Mouse (Mus musculus): Measurements from ENCODE around the gene Dnajb3. TPM values are rescaled to one million over a fixed set of nuclear protein-coding genes. Genes with fewer than 3 reads are reported as not detected.

Gene Dnajb3
- polyA plus RNA-seq, 1 experiment from 2014 or later = 14.7 TPM

DNA sequence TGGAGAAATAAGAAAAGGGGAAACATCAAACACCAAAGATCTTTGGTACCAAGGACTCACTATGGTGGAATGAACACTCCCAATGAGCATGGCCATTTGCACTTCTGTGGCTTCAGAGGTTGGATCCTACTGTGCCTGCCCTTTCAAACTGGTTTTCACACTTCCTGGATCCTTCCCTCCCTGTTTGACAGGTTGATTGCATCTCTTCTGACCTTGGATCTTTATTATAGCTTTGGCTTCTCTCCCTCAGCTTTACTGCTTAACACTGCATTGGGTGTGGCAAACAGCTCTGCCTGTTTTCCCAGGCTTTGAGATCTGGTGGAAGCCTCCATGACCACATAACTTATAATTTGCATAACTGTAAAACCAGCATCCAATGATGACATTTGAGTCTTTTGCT is 14.8 kb upstream of the Dnajb3 start:
- Histone ChIP-seq H3K4me3 (ENCODE audit: low read depth, low read length) (no peak overlapping the region), H3K9me3 (ENCODE audit: control insufficient read depth, low read length) (peaks cover 26% of the 10 kb centered on the region), H3K4me1 (replicated peaks; ENCODE audit: control insufficient read depth, insufficient read depth, low read length) (no peaks in the 10 kb centered on the region), H3K36me3 (ENCODE audit: control insufficient read depth, insufficient read depth, low read length) (no peaks in the 10 kb centered on the region), H3K27ac (ENCODE audit: low read depth, low read length) (no peak overlapping the region), H3K4me2 (replicated peaks; ENCODE audit: low read depth, low read length) (no peak overlapping the region), H3K9ac (ENCODE audit: low read depth, low read length) (no peak overlapping the region), H3K27me3 (ENCODE audit: control insufficient read depth, insufficient read depth, low read length) (no peaks in the 10 kb centered on the region)
- ATAC-seq (ENCODE audit: low FRiP score) = no peak
- no peak for DNase-seq (ENCODE audit: low spot score)

GRCm38 (mm10) chr1:88219054-88219453 is 13.5 kb upstream of the Dnajb3 start:
- Histone ChIP-seq H3K27me3 (ENCODE audit: control insufficient read depth, insufficient read depth, low read length) (no peaks in the 10 kb centered on the region), H3K4me1 (replicated peaks; ENCODE audit: control insufficient read depth, insufficient read depth, low read length) (no peaks in the 10 kb centered on the region), H3K36me3 (ENCODE audit: control insufficient read depth, insufficient read depth, low read length) (no peaks in the 10 kb centered on the region), H3K4me3 (ENCODE audit: low read depth, low read length) (no peak overlapping the region), H3K9ac (ENCODE audit: low read depth, low read length) (no peak overlapping the region), H3K9me3 (ENCODE audit: control insufficient read depth, low read length) (peaks cover 35% of the 10 kb centered on the region), H3K4me2 (replicated peaks; ENCODE audit: low read depth, low read length) (no peak overlapping the region), H3K27ac (ENCODE audit: low read depth, low read length) (no peak overlapping the region)
- ATAC-seq (ENCODE audit: low FRiP score) (no peak), DNase-seq (ENCODE audit: low spot score) (no peak)
- WGBS = 17% methylated on average over 1 of the region's 1 CpGs

DNA sequence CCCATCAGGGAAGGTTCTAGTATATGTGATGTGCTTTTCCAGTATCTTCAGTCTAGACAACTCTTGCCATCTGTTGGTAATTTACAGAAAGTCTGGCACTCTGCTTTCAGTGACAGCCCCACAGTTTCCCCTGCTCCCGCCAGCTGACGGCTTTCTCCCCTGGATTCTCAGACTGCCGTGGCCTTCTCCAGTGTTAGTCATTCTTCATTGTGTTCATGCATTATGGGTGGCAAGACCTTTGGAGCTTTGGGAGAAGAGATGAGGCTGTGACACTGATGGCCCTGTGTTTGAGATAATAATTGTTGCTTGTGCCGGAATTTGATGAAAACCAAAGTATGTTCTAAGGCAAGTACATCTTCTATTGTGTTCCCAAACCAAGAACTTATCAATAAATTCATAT is 13.0 kb upstream of the Dnajb3 start:
- no peak overlapping the region for H3K9ac ChIP-seq (ENCODE audit: low read depth, low read length)

GRCm38 (mm10) chr1:88218051-88218450 is 12.5 kb upstream of the Dnajb3 start:
- WGBS = 75% methylated on average over 9 of the region's 9 CpGs
- H3K27ac ChIP-seq (ENCODE audit: low read depth, low read length) = no peak overlapping the region
- peak; percentile 4 for DNase-seq (ENCODE audit: low spot score)
- H3K9me3 ChIP-seq (ENCODE audit: control insufficient read depth, low read length) = peaks cover 45% of the 10 kb centered on the region
- no peak for ATAC-seq (ENCODE audit: low FRiP score)
- H3K9ac ChIP-seq (ENCODE audit: low read depth, low read length) = no peak overlapping the region
- no peak overlapping the region for H3K4me3 ChIP-seq (ENCODE audit: low read depth, low read length)
- H3K4me2 ChIP-seq (replicated peaks; ENCODE audit: low read depth, low read length) = no peak overlapping the region
- H3K27me3 ChIP-seq (ENCODE audit: control insufficient read depth, insufficient read depth, low read length) = no peaks in the 10 kb centered on the region
- H3K36me3 ChIP-seq (ENCODE audit: control insufficient read depth, insufficient read depth, low read length) = no peaks in the 10 kb centered on the region
- H3K4me1 ChIP-seq (replicated peaks; ENCODE audit: control insufficient read depth, insufficient read depth, low read length) = no peaks in the 10 kb centered on the region

More for the DNA sequence above, 13.0 kb upstream of the Dnajb3 start:
- Histone ChIP-seq H3K4me1 (replicated peaks; ENCODE audit: control insufficient read depth, insufficient read depth, low read length) (no peaks in the 10 kb centered on the region), H3K4me2 (replicated peaks; ENCODE audit: low read depth, low read length) (no peak overlapping the region), H3K36me3 (ENCODE audit: control insufficient read depth, insufficient read depth, low read length) (no peaks in the 10 kb centered on the region), H3K27ac (ENCODE audit: low read depth, low read length) (no peak overlapping the region), H3K27me3 (ENCODE audit: control insufficient read depth, insufficient read depth, low read length) (no peaks in the 10 kb centered on the region), H3K9me3 (ENCODE audit: control insufficient read depth, low read length) (peaks cover 40% of the 10 kb centered on the region), H3K4me3 (ENCODE audit: low read depth, low read length) (no peak overlapping the region)
- DNase-seq (ENCODE audit: low spot score) (peak; percentile 1), ATAC-seq (ENCODE audit: low FRiP score) (no peak)
- WGBS = 51% methylated on average over 4 of the region's 4 CpGs

- Histone ChIP-seq H3K27me3 (ENCODE audit: control insufficient read depth, insufficient read depth, low read length) (no peaks in the 10 kb centered on the region), H3K4me1 (replicated peaks; ENCODE audit: control insufficient read depth, insufficient read depth, low read length) (no peaks in the 10 kb centered on the region), H3K9ac (ENCODE audit: low read depth, low read length) (no peak overlapping the region), H3K36me3 (ENCODE audit: control insufficient read depth, insufficient read depth, low read length) (no peaks in the 10 kb centered on the region), H3K4me3 (ENCODE audit: low read depth, low read length) (no peak overlapping the region), H3K27ac (ENCODE audit: low read depth, low read length) (no peak overlapping the region), H3K9me3 (ENCODE audit: control insufficient read depth, low read length) (peaks cover 50% of the 10 kb centered on the region), H3K4me2 (replicated peaks; ENCODE audit: low read depth, low read length) (no peak overlapping the region)
- WGBS = 46% methylated on average over 3 of the region's 3 CpGs
- ATAC-seq (ENCODE audit: low FRiP score) = no peak
- peak; percentile 4 for DNase-seq (ENCODE audit: low spot score)
Measured at GRCm38 (mm10) chr1:88217576-88217975, 12.0 kb upstream of the Dnajb3 start.

- no peak overlapping the region for H3K4me3 ChIP-seq (ENCODE audit: low read depth, low read length)
- no peaks in the 10 kb centered on the region for H3K4me1 ChIP-seq (replicated peaks; ENCODE audit: control insufficient read depth, insufficient read depth, low read length)
- 67% methylated on average over 2 of the region's 2 CpGs for WGBS
- peaks cover 53% of the 10 kb centered on the region for H3K9me3 ChIP-seq (ENCODE audit: control insufficient read depth, low read length)
- H3K27ac ChIP-seq (ENCODE audit: low read depth, low read length) = no peak overlapping the region
- no peak overlapping the region for H3K9ac ChIP-seq (ENCODE audit: low read depth, low read length)
- H3K4me2 ChIP-seq (replicated peaks; ENCODE audit: low read depth, low read length) = no peak overlapping the region
- no peaks in the 10 kb centered on the region for H3K27me3 ChIP-seq (ENCODE audit: control insufficient read depth, insufficient read depth, low read length)
- no peaks in the 10 kb centered on the region for H3K36me3 ChIP-seq (ENCODE audit: control insufficient read depth, insufficient read depth, low read length)
- no peak for ATAC-seq (ENCODE audit: low FRiP score)
- peak; percentile 2 for DNase-seq (ENCODE audit: low spot score)
Measured at GRCm38 (mm10) chr1:88217144-88217543, 11.6 kb upstream of the Dnajb3 start.

GRCm38 (mm10) chr1:88216551-88216950 is 11.0 kb upstream of the Dnajb3 start:
- Histone ChIP-seq H3K9me3 (ENCODE audit: control insufficient read depth, low read length) (peaks cover 57% of the 10 kb centered on the region), H3K4me3 (ENCODE audit: low read depth, low read length) (no peak overlapping the region), H3K4me2 (replicated peaks; ENCODE audit: low read depth, low read length) (no peak overlapping the region), H3K9ac (ENCODE audit: low read depth, low read length) (no peak overlapping the region), H3K27me3 (ENCODE audit: control insufficient read depth, insufficient read depth, low read length) (no peaks in the 10 kb centered on the region), H3K36me3 (ENCODE audit: control insufficient read depth, insufficient read depth, low read length) (no peaks in the 10 kb centered on the region), H3K27ac (ENCODE audit: low read depth, low read length) (no peak overlapping the region), H3K4me1 (replicated peaks; ENCODE audit: control insufficient read depth, insufficient read depth, low read length) (no peaks in the 10 kb centered on the region)
- WGBS = 56% methylated on average over 2 of the region's 2 CpGs
- ATAC-seq (ENCODE audit: low FRiP score) = no peak
- peak; percentile 2 for DNase-seq (ENCODE audit: low spot score)

DNA sequence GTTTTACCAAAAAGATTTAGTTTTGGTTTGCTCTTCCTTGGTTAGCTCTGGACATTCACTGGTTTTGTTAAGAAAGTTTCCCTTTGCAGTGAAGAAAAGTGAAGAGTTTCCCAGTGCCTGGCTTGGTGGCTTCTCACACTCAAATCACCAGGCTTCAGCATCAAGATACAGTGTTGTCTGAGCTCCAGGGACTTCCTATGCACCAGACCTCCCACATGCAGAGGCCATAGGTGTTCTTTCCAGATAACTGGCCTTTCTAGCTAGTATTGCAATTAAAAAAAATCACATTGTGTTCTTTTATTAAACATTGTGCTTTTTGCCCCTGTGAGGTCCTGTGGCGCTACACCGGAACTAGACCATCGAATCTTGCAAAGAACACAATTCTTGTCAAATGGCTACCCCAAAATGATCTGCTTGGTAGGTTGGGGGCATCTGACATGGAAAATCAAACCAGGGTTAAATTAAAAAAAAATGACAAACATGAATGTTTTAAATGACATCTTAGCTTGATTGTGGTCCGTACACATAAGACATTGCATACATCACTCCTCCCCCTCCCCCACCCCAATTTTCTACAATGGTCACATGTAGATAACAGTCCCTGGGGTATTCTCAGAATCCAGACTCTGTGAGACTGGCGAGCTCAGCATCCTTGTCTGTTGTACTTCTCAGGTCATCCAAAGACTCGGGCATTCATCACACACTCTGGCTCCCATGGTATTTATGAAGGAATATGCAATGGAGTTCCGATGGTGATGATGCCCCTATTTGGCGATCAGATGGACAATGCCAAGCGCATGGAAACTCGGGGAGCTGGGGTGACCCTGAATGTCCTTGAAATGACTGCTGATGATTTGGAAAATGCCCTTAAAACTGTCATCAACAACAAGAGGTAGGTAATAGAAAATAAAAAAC is 10.1 kb upstream of the Dnajb3 start:
- peak; percentile 7 for DNase-seq (ENCODE audit: low spot score)
- no peak overlapping the region for H3K4me2 ChIP-seq (replicated peaks; ENCODE audit: low read depth, low read length)
- 0 out of 2 replicates have a peak, but pooled peaks have one; percentile 0 for ATAC-seq (ENCODE audit: low FRiP score)

DNA sequence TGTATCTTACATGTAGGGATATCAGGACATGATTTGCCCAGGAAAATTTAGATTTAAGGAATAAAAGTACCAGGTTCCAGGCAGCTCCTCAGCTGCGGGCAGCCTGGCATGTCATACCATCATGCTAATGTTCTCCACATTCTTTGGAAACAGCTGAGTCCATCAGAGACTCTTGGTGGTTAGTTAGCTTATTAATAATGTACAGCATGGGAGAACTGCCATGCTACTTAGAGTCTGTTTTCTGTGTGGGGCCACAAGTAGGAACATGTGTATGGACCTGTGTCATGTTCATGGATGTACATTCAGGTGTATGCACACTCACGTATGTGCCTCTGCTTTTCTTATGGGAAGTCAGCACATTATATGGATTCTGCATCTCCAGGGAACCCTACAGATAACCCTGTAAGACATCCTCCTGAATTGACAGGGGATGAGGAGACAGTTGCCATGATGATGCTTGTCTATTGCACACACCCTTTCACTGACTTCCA is 8.9 kb upstream of the Dnajb3 start:
- Histone ChIP-seq H3K4me2 (replicated peaks; ENCODE audit: low read depth, low read length) (no peak overlapping the region), H3K4me1 (replicated peaks; ENCODE audit: control insufficient read depth, insufficient read depth, low read length) (no peaks in the 10 kb centered on the region), H3K9ac (ENCODE audit: low read depth, low read length) (no peak overlapping the region), H3K36me3 (ENCODE audit: control insufficient read depth, insufficient read depth, low read length) (no peaks in the 10 kb centered on the region), H3K27ac (ENCODE audit: low read depth, low read length) (no peak overlapping the region), H3K4me3 (ENCODE audit: low read depth, low read length) (no peak overlapping the region), H3K27me3 (ENCODE audit: control insufficient read depth, insufficient read depth, low read length) (no peaks in the 10 kb centered on the region), H3K9me3 (ENCODE audit: control insufficient read depth, low read length) (peaks cover 60% of the 10 kb centered on the region)
- DNase-seq (ENCODE audit: low spot score) (peak; percentile 2), ATAC-seq (ENCODE audit: low FRiP score) (no peak)
- WGBS = 79% methylated on average over 2 of the region's 2 CpGs

More for the DNA sequence above, 10.1 kb upstream of the Dnajb3 start:
- H3K9me3 ChIP-seq (ENCODE audit: control insufficient read depth, low read length) = peaks cover 60% of the 10 kb centered on the region
- H3K27ac ChIP-seq (ENCODE audit: low read depth, low read length) = no peak overlapping the region
- WGBS = 71% methylated on average over 10 of the region's 10 CpGs
- no peaks in the 10 kb centered on the region for H3K36me3 ChIP-seq (ENCODE audit: control insufficient read depth, insufficient read depth, low read length)
- H3K4me3 ChIP-seq (ENCODE audit: low read depth, low read length) = no peak overlapping the region
- no peaks in the 10 kb centered on the region for H3K27me3 ChIP-seq (ENCODE audit: control insufficient read depth, insufficient read depth, low read length)
- H3K4me1 ChIP-seq (replicated peaks; ENCODE audit: control insufficient read depth, insufficient read depth, low read length) = no peaks in the 10 kb centered on the region
- H3K9ac ChIP-seq (ENCODE audit: low read depth, low read length) = no peak overlapping the region

Measured in hindbrain, embryonic 11.5 days (tissue).